Mouse (Mus musculus) forebrain, postnatal 0 days (tissue): Measurements from ENCODE around the gene Ankrd11. TPM values are rescaled to one million over a fixed set of nuclear protein-coding genes. Genes with fewer than 3 reads are reported as not detected.
"Not testable (repeated sequence)": the region's sequence is repeated elsewhere in the genome, so short reads cannot be mapped to it uniquely, and the experiment has no call there.

Experiments
- ATAC-seq: fragments of 200-750 bp; cut with Nextera tagmentation; 2 replicates; pipeline ENCODE4 v1.8.0; 2017; ENCODE audit warnings: mild to moderate bottlenecking, moderate library complexity
- DNase-seq: peaks from one replicate; pipeline ENCODE4 v3.0.0-alpha.2; 2015
- H3K27ac ChIP-seq: fragments of 300-500 bp; sonication (generic); 2 replicates; pipeline ENCODE4 v1.5.1; 2014; ENCODE audit warnings: low read depth, mild to moderate bottlenecking, antibody characterized with exemption, low read length, moderate library complexity, mixed read lengths
- H3K27me3 ChIP-seq: fragments of 300-500 bp; sonication (generic); 2 replicates; pipeline ENCODE4 v1.6.1; 2014; ENCODE audit warnings: mild to moderate bottlenecking, low read length, mixed read lengths; ENCODE audit not compliant: insufficient read depth
- H3K36me3 ChIP-seq: fragments of 300-500 bp; sonication (generic); 2 replicates; pipeline ENCODE4 v1.6.1; 2014; ENCODE audit warnings: mild to moderate bottlenecking, moderate library complexity; ENCODE audit not compliant: insufficient read depth
- H3K4me1 ChIP-seq: fragments of 300-500 bp; sonication (generic); 2 replicates; pipeline ENCODE4 v1.6.1; 2014; ENCODE audit warnings: antibody characterized with exemption; ENCODE audit not compliant: insufficient read depth
- H3K4me2 ChIP-seq: fragments of 300-500 bp; sonication (generic); 2 replicates; pipeline ENCODE4 v1.6.1; 2014; ENCODE audit warnings: low read depth, mild to moderate bottlenecking, moderate library complexity
- H3K4me3 ChIP-seq: fragments of 300-500 bp; sonication (generic); 2 replicates; pipeline ENCODE4 v1.5.1; 2014; ENCODE audit warnings: low read depth, low read length, mixed read lengths
- H3K9ac ChIP-seq: fragments of 300-500 bp; sonication (generic); 2 replicates; pipeline ENCODE4 v1.6.1; 2014; ENCODE audit warnings: mild to moderate bottlenecking
- H3K9me3 ChIP-seq: fragments of 300-500 bp; sonication (generic); 2 replicates; pipeline ENCODE4 v1.6.1; 2016; ENCODE audit warnings: low read length
- CTCF ChIP-seq: sonication (generic); IDR thresholded peaks from 2 replicates; pipeline ENCODE4 v1.5.1; 2016; ENCODE audit warnings: antibody characterized with exemption, control low read depth, low read depth
- WGBS: fragments of 180-500 bp; shearing (Covaris S2); extraction: QIAGEN DNeasy Blood & Tissue Kit; methylation state at CpG from one replicate; pipeline ENCODE4 v1.1.7; 2014; 5-methylcytosine and 5-hydroxymethylcytosine counted together
- polyA plus RNA-seq: library from polyadenylated mRNA; unstranded; fragments of >200 nt; fragmentation: Nextera tagmentation; extraction: Ambion mirVana; gene quantifications from 2 replicates; pipeline ENCODE4 v1.2.1, GENCODE M21; 2015
- total RNA-seq: library from RNA; depleted of rRNA; stranded (reverse); fragments of >200 nt; gene quantifications from 2 replicates; pipeline ENCODE4 v1.2.3, GENCODE M21; 2014

Gene Ankrd11
- total and polyA plus RNA-seq, 2 experiments from 2014 or later: 73.5 to 103 TPM

- no peak for ATAC-seq
- H3K36me3 ChIP-seq: no peaks in the 10 kb centered on the region
- no peaks in the 10 kb centered on the region for H3K4me1 ChIP-seq
- H3K9ac ChIP-seq: no peak overlapping the region
- H3K4me2 ChIP-seq: no peak overlapping the region
- H3K9me3 ChIP-seq: no peaks in the 10 kb centered on the region
- no peak for DNase-seq
- H3K27me3 ChIP-seq: no peaks in the 10 kb centered on the region
- TF ChIP-seq CTCF: no peak
- H3K27ac ChIP-seq: no peak overlapping the region
- no peak overlapping the region for H3K4me3 ChIP-seq
These were observed 9.3 kb downstream of the Ankrd11 start for GRCm38 (mm10) chr8:123032730-123033129.

GRCm38 (mm10) chr8:123031321-123031978, 10.6 kb downstream of the Ankrd11 start:
- DNase-seq (no peak), ATAC-seq (no peak)
- Histone ChIP-seq H3K4me1 (no peaks in the 10 kb centered on the region), H3K4me2 (no peak overlapping the region), H3K36me3 (no peaks in the 10 kb centered on the region), H3K9ac (no peak overlapping the region), H3K4me3 (no peak overlapping the region), H3K9me3 (no peaks in the 10 kb centered on the region), H3K27ac (no peak overlapping the region), H3K27me3 (no peaks in the 10 kb centered on the region)
- no peak for TF ChIP-seq CTCF
- WGBS: 88% methylated on average over 7 of the region's 7 CpGs

GRCm38 (mm10) chr8:123030091-123030490, 12.0 kb downstream of the Ankrd11 start:
- H3K9me3 ChIP-seq, H3K4me2 ChIP-seq, H3K27ac ChIP-seq, DNase-seq, ATAC-seq, H3K9ac ChIP-seq, H3K4me3 ChIP-seq, H3K36me3 ChIP-seq, H3K27me3 ChIP-seq, H3K4me1 ChIP-seq: not testable (repeated sequence)
- 70% methylated on average over 5 of the region's 5 CpGs for WGBS

- ATAC-seq (no peak), DNase-seq (no peak)
- H3K4me1 ChIP-seq: no peaks in the 10 kb centered on the region
- WGBS: 83% methylated on average over 8 of the region's 8 CpGs
- no peak overlapping the region for H3K4me3 ChIP-seq
- H3K9me3 ChIP-seq: no peaks in the 10 kb centered on the region
- H3K9ac ChIP-seq: no peak overlapping the region
- no peak for TF ChIP-seq CTCF
- H3K27ac ChIP-seq: no peak overlapping the region
- no peaks in the 10 kb centered on the region for H3K27me3 ChIP-seq
- no peaks in the 10 kb centered on the region for H3K36me3 ChIP-seq
- no peak overlapping the region for H3K4me2 ChIP-seq
These were observed 14.3 kb downstream of the Ankrd11 start for GRCm38 (mm10) chr8:123027786-123028185.

GRCm38 (mm10) chr8:123025951-123026351, 16.1 kb downstream of the Ankrd11 start:
- H3K4me1 ChIP-seq: no peaks in the 10 kb centered on the region
- no peak for ATAC-seq
- H3K9me3 ChIP-seq: no peaks in the 10 kb centered on the region
- H3K27ac ChIP-seq: no peak overlapping the region
- no peak for TF ChIP-seq CTCF
- DNase-seq: no peak
- no peak overlapping the region for H3K9ac ChIP-seq
- no peak overlapping the region for H3K4me3 ChIP-seq
- no peaks in the 10 kb centered on the region for H3K27me3 ChIP-seq
- no peak overlapping the region for H3K4me2 ChIP-seq
- WGBS: 83% methylated on average over 3 of the region's 3 CpGs
- H3K36me3 ChIP-seq: no peaks in the 10 kb centered on the region

- ATAC-seq (no peak), DNase-seq (no peak)
- Histone ChIP-seq H3K4me1 (no peaks in the 10 kb centered on the region), H3K4me3 (no peak overlapping the region), H3K4me2 (no peak overlapping the region), H3K27ac (no peak overlapping the region), H3K9me3 (no peaks in the 10 kb centered on the region), H3K36me3 (no peaks in the 10 kb centered on the region), H3K27me3 (no peaks in the 10 kb centered on the region), H3K9ac (no peak overlapping the region)
- 97% methylated on average over 2 of the region's 2 CpGs for WGBS
- TF ChIP-seq CTCF: no peak
These were observed 17.9 kb downstream of the Ankrd11 start for GRCm38 (mm10) chr8:123024226-123024625.

- no peak for DNase-seq
- no peak overlapping the region for H3K9ac ChIP-seq
- no peak overlapping the region for H3K27ac ChIP-seq
- H3K4me2 ChIP-seq: no peak overlapping the region
- ATAC-seq: no peak
- no peak overlapping the region for H3K4me3 ChIP-seq
- H3K9me3 ChIP-seq: no peaks in the 10 kb centered on the region
- TF ChIP-seq CTCF: no peak
- no peaks in the 10 kb centered on the region for H3K27me3 ChIP-seq
- no peaks in the 10 kb centered on the region for H3K4me1 ChIP-seq
- WGBS: 83% methylated on average over 3 of the region's 3 CpGs
- no peaks in the 10 kb centered on the region for H3K36me3 ChIP-seq
These were observed 19.4 kb downstream of the Ankrd11 start for GRCm38 (mm10) chr8:123022727-123023126.
